Mouse (Mus musculus) megakaryocyte progenitor cell, adult 5-6 weeks (primary cell): ENCODE results near the gene Parm1. TPM values are rescaled to one million over a fixed set of nuclear protein-coding genes. Genes with fewer than 3 reads are reported as not detected.

ENCODE experiments used
- ATAC-seq: replicated peaks from 2 replicates; pipeline ENCODE4 v1.8.0; 2016; ENCODE audit warnings: mild to moderate bottlenecking, moderate TSS enrichment, inconsistent platforms; ENCODE audit not compliant: poor library complexity
- total RNA-seq, 2 experiments: library from RNA; stranded (forward) in 1 of 2; stranded (reverse) in 1 of 2; fragments of 157-497, 149-512 nt in 1 of 2; fragments of 200-1000 nt in 1 of 2; gene quantifications; 2 replicates each; pipeline versions ENCODE4 v1.2.3 to v1.2.4; 2015 to 2017

The Parm1 gene
- total RNA-seq, 2 experiments from 2014 or later = 0.37 to 1.8 TPM

DNA sequence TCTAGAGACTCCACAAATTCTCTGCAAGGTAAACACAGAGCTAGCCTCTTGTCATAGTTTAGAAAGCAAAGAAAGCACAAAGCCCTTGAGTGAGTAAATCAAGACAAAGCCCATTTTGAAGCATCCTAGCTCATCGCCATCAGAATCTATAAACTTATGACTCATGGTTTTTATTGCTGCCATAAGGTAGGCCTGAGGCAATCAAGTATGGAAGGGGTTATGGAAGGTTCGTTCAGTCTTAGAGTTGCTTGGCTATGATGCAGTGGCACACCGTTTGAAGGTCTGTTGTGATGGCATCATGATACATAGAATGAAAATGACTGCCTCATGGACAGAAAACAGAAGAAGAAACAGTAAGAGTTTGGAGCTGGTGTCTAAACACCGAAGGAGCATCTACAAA is 133.9 kb downstream of the Parm1 start:
- no peak for ATAC-seq

GRCm38 (mm10) chr5:91653061-91653915 is 135.9 kb downstream of the Parm1 start:
- no peak for ATAC-seq

DNA sequence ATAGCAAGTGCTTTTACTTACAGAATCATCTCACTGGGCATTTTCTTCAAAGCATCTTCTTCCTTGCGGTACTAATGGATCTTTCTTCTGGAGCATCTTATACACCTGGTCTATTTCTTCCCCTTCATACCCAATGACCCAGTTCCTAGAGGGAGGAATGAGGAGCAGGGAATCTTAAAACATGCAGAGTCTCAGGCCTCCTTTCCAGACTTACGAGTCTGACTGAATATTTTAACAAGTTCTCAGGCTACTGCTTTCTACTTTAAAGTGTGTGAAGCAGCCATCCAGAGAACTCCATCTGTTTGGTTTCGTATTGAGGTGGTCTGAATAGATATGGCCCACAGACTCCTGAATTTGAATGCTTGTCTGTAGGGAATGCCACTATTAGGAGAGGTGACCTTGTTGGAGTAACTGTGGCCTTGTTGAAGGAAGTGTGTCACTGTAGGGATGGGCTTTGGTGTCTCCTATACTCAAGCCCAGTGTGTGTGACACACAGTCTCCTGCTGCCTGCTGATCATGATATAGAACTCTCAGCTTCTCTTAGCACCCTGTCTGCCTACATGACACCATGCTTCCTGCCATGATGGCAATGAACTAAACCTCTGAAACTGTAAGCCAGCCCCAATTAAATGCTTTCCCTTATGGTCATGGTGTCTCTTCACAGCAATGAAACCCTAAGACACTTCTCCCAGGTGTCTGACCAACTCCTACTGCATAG is 137.1 kb downstream of the Parm1 start:
- ATAC-seq = no peak

DNA sequence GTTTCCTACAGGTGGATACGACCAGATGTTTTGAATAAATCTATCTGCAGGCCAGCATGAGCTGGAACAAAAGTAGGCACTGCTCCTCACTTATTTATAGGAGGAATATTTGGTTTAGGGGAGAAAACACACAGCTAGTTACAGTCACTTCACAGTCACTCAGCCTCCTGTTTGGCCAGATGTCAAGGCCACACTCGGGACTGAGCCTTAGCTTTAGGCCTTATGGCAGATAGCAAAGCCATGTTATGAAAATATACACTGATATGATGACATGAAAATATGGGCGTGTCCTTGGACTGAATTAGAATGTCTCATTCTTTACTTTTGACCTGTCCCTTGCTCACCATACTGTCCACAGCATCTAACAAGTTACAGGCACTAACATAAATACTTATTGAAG is 137.8 kb downstream of the Parm1 start:
- 0 out of 2 replicates have a peak, but pooled peaks have one; percentile 11 for ATAC-seq

DNA sequence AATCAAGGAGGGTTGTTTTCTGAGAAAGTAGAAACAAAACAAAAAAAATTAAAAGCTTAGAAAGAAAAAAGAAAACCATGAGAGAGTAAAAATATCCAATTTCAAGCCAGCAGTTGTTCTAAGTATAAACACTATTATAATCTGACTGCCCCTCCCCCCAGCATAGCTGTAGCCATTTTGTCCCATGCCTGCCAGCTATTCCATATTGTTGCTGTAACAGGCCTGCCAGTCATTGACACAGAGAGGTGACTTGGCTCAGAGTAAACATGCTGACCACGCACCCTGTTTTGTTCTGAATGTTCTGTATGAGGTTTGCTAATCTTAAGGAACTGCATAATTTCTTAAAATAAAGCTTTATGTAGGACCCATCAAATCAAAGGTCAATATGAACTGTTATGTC is 145.3 kb downstream of the Parm1 start:
- no peak for ATAC-seq

DNA sequence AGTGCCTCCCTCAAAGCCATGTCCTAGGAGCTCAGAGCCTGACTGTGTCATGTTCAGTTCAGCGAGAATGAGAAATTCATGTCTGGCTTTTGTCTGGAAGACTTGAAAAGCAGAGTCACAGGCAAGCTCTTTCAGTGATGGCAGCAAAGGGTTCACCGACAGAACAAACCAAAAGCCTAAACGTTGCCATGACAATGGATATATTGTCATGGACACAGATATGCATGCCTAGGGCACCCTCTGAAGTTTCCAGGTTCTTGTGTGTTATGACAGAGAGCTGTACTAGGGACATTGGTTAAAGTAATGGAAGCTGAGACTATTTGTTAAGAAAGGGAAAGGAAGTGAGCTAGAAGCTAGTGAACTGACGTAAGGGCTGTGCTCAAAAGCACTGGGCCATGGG is 149.7 kb downstream of the Parm1 start:
- no peak for ATAC-seq

- no peak for ATAC-seq
These were observed 151.8 kb downstream of the Parm1 start for GRCm38 (mm10) chr5:91669235-91669634.

Other genes with a start within 250 kb of the Parm1 start
- 0.17 and 0.25 TPM in 2 replicates for gene Btc, start 114.6 kb upstream of the Parm1 start, total RNA-seq (2015)
- gene Btc, start 114.6 kb upstream of the Parm1 start, total RNA-seq (2017) = 0.64 TPM in 1 of 2 replicates, not detected in the other